Mouse (Mus musculus) megakaryocyte, embryonic 14.5 days (primary cell): ENCODE measurements at regions not wholly inside any gene's neighbourhood (a gene's known extent, or its start where the extent isn't known, plus 50 kb on each side); places are given as distances from the start of the nearest gene placed in this dataset.
A peak's percentile ranks its signal among the peaks of the same experiment; 100 is the strongest.

Source experiments
- H3K27me3 ChIP-seq: replicated peaks from 2 replicates; pipeline ENCODE3; 2012; ENCODE audit warnings: inconsistent platforms
- H3K36me3 ChIP-seq: replicated peaks from 2 replicates; pipeline ENCODE3; 2012; ENCODE audit warnings: low read length, inconsistent platforms, mixed read lengths
- H3K4me1 ChIP-seq: 2 replicates; pipeline ENCODE4 v1.6.1; 2012; ENCODE audit warnings: inconsistent platforms
- H3K4me3 ChIP-seq: replicated peaks from 2 replicates; pipeline ENCODE3; 2012; ENCODE audit warnings: moderate library complexity, mild to moderate bottlenecking, inconsistent platforms
- H3K9me3 ChIP-seq: 2 replicates; pipeline ENCODE4 v1.6.1; 2012; ENCODE audit warnings: inconsistent platforms
- FLI1 ChIP-seq: IDR thresholded peaks from 2 replicates; pipeline ENCODE4 v1.6.1; 2012; ENCODE audit warnings: low read length, inconsistent platforms, mixed read lengths
- GATA1 ChIP-seq: IDR thresholded peaks from 3 replicates; pipeline ENCODE4 v1.6.1; 2012; ENCODE audit warnings: mixed read lengths, low read length, inconsistent platforms, borderline replicate concordance

GRCm38 (mm10) chr3:103408724-103409123, 129.6 kb downstream of the Trim33 start:
- H3K27me3 ChIP-seq, result no peaks in the 10 kb centered on the region
- TF ChIP-seq FLI1, result no peak
- no peak for TF ChIP-seq GATA1
- H3K9me3 ChIP-seq, result no peaks in the 10 kb centered on the region
- H3K4me1 ChIP-seq, result peaks cover 53% of the 10 kb centered on the region
- H3K36me3 ChIP-seq, result no peaks in the 10 kb centered on the region
- H3K4me3 ChIP-seq, result no peak overlapping the region

GRCm38 (mm10) chr3:103412247-103412646, 133.2 kb downstream of the Trim33 start:
- Histone ChIP-seq H3K4me3 (no peak overlapping the region), H3K36me3 (no peaks in the 10 kb centered on the region), H3K4me1 (peaks cover 35% of the 10 kb centered on the region), H3K9me3 (no peaks in the 10 kb centered on the region), H3K27me3 (peaks cover 4% of the 10 kb centered on the region)
- TF ChIP-seq FLI1 (no peak), GATA1 (no peak)

- Histone ChIP-seq H3K27me3 (peaks cover 4% of the 10 kb centered on the region), H3K9me3 (no peaks in the 10 kb centered on the region), H3K36me3 (no peaks in the 10 kb centered on the region), H3K4me3 (no peak overlapping the region), H3K4me1 (peaks cover 43% of the 10 kb centered on the region)
- no peak for TF ChIP-seq GATA1
- no peak for TF ChIP-seq FLI1
These were observed 136.1 kb downstream of the Trim33 start for GRCm38 (mm10) chr3:103415051-103415695.

- Histone ChIP-seq H3K27me3 (peaks cover 12% of the 10 kb centered on the region), H3K9me3 (no peaks in the 10 kb centered on the region), H3K4me1 (peaks cover 41% of the 10 kb centered on the region), H3K36me3 (no peaks in the 10 kb centered on the region), H3K4me3 (no peak overlapping the region)
- TF ChIP-seq FLI1, result no peak
- no peak for TF ChIP-seq GATA1
These were observed 137.2 kb downstream of the Trim33 start for GRCm38 (mm10) chr3:103416296-103416695.

- Histone ChIP-seq H3K27me3 (peaks cover 13% of the 10 kb centered on the region), H3K36me3 (no peaks in the 10 kb centered on the region), H3K4me3 (no peak overlapping the region), H3K9me3 (no peaks in the 10 kb centered on the region), H3K4me1 (peaks cover 31% of the 10 kb centered on the region)
- TF ChIP-seq GATA1, result no peak
- no peak for TF ChIP-seq FLI1
These were observed 138.7 kb downstream of the Trim33 start for GRCm38 (mm10) chr3:103417781-103418180.

- peaks cover 39% of the 10 kb centered on the region for H3K4me1 ChIP-seq
- H3K9me3 ChIP-seq, result no peaks in the 10 kb centered on the region
- TF ChIP-seq FLI1 (no peak), GATA1 (no peak)
- no peak overlapping the region for H3K4me3 ChIP-seq
- H3K27me3 ChIP-seq, result peaks cover 20% of the 10 kb centered on the region
- no peaks in the 10 kb centered on the region for H3K36me3 ChIP-seq
These were observed 140.9 kb downstream of the Trim33 start for GRCm38 (mm10) chr3:103419761-103420620.

GRCm38 (mm10) chr3:103420621-103421274, 141.7 kb downstream of the Trim33 start:
- Histone ChIP-seq H3K4me3 (peak overlapping the region; percentile 1), H3K9me3 (no peaks in the 10 kb centered on the region), H3K36me3 (no peaks in the 10 kb centered on the region), H3K27me3 (peaks cover 21% of the 10 kb centered on the region), H3K4me1 (peaks cover 33% of the 10 kb centered on the region)
- TF ChIP-seq FLI1 (no peak), GATA1 (no peak)

- no peak overlapping the region for H3K4me3 ChIP-seq
- TF ChIP-seq GATA1, result no peak
- TF ChIP-seq FLI1, result no peak
- peaks cover 24% of the 10 kb centered on the region for H3K27me3 ChIP-seq
- H3K36me3 ChIP-seq, result no peaks in the 10 kb centered on the region
- H3K4me1 ChIP-seq, result peaks cover 32% of the 10 kb centered on the region
- no peaks in the 10 kb centered on the region for H3K9me3 ChIP-seq
These were observed 142.2 kb downstream of the Trim33 start for GRCm38 (mm10) chr3:103421275-103421621.

- Histone ChIP-seq H3K4me3 (no peak overlapping the region), H3K36me3 (no peaks in the 10 kb centered on the region), H3K27me3 (peaks cover 24% of the 10 kb centered on the region), H3K9me3 (no peaks in the 10 kb centered on the region), H3K4me1 (peaks cover 30% of the 10 kb centered on the region)
- TF ChIP-seq FLI1 (no peak), GATA1 (no peak)
These were observed 143.7 kb downstream of the Trim33 start for GRCm38 (mm10) chr3:103422806-103423205.

GRCm38 (mm10) chr3:103423290-103423689, 144.2 kb downstream of the Trim33 start:
- TF ChIP-seq GATA1 (no peak), FLI1 (no peak)
- Histone ChIP-seq H3K4me3 (no peak overlapping the region), H3K9me3 (no peaks in the 10 kb centered on the region), H3K4me1 (peaks cover 29% of the 10 kb centered on the region), H3K27me3 (peaks cover 24% of the 10 kb centered on the region), H3K36me3 (no peaks in the 10 kb centered on the region)
